Mouse (Mus musculus) hindbrain, embryonic 13.5 days (tissue): ENCODE measurements around the gene Pga5. TPM values are rescaled to one million over a fixed set of nuclear protein-coding genes. Genes with fewer than 3 reads are reported as not detected.
A peak's percentile ranks its signal among the peaks of the same experiment; 100 is the strongest.

Experiments
- ATAC-seq: fragments of 200-750 bp; cut with Nextera tagmentation; 2 replicates; pipeline ENCODE4 v1.8.0; 2017; ENCODE audit warnings: moderate TSS enrichment; ENCODE audit not compliant: low FRiP score
- H3K27ac ChIP-seq: fragments of 300-500 bp; sonication (generic); 2 replicates; pipeline ENCODE4 v1.5.1; 2015; ENCODE audit warnings: inconsistent platforms, mild to moderate bottlenecking, moderate library complexity
- H3K27me3 ChIP-seq: fragments of 300-500 bp; sonication (generic); 2 replicates; pipeline ENCODE4 v1.6.1; 2015; ENCODE audit warnings: mild to moderate bottlenecking, inconsistent platforms
- H3K36me3 ChIP-seq: fragments of 300-500 bp; sonication (generic); 2 replicates; pipeline ENCODE4 v1.6.1; 2015; ENCODE audit warnings: mild to moderate bottlenecking, inconsistent platforms
- H3K4me1 ChIP-seq: fragments of 300-500 bp; sonication (generic); replicated peaks from 2 replicates; pipeline ENCODE4 v1.6.1; 2015; ENCODE audit warnings: inconsistent platforms
- H3K4me2 ChIP-seq: fragments of 300-500 bp; sonication (generic); 2 replicates; pipeline ENCODE4 v1.6.1; 2015; ENCODE audit warnings: inconsistent platforms, mild to moderate bottlenecking, moderate library complexity
- H3K4me3 ChIP-seq: fragments of 300-500 bp; sonication (generic); 2 replicates; pipeline ENCODE4 v1.5.1; 2015; ENCODE audit warnings: mild to moderate bottlenecking, inconsistent platforms
- H3K9ac ChIP-seq: fragments of 300-500 bp; sonication (generic); 2 replicates; pipeline ENCODE4 v1.6.1; 2015; ENCODE audit warnings: mild to moderate bottlenecking, inconsistent platforms
- H3K9me3 ChIP-seq: fragments of 300-500 bp; sonication (generic); 2 replicates; pipeline ENCODE4 v1.6.1; 2016; ENCODE audit warnings: inconsistent platforms
- WGBS: fragments of 180-500 bp; shearing (Covaris S2); methylation state at CpG from one replicate; pipeline ENCODE4 v1.1.7; 2015; 5-methylcytosine and 5-hydroxymethylcytosine counted together
- polyA plus RNA-seq: library from polyadenylated mRNA; unstranded; fragments of >200 nt; fragmentation: Nextera tagmentation; extraction: Ambion mirVana; gene quantifications from 2 replicates; pipeline ENCODE4 v1.2.1, GENCODE M21; 2015

Gene Pga5
- polyA plus RNA-seq, 1 experiment from 2014 or later = not detected

DNA sequence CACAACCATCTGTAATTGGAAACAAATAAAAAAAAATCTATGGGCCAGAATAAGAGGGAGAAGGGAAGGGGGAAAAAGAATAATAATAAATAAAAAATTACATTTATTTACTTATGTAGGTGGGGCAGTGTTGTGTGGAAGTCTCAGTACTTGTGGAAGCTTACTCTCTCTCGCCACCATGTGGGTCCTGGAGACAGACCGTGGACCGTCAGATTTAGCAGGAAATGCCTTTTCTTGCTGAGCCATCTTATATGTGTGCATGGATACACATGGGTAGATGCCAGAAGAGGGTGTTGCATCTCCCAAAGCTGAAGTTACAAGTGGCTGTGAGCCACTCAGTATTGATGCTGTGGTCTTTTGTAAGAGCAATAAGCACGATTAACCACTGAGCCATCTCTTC is 3.7 kb upstream of the Pga5 start:
- no peaks in the 10 kb centered on the region; the same call in 1 of the 2 replicates for H3K4me1 ChIP-seq
- WGBS = 65% methylated on average over 4 of the region's 4 CpGs
- H3K36me3 ChIP-seq = no peaks in the 10 kb centered on the region
- H3K27me3 ChIP-seq = no peaks in the 10 kb centered on the region
- H3K27ac ChIP-seq = no peak overlapping the region
- H3K4me3 ChIP-seq = no peak overlapping the region
- no peaks in the 10 kb centered on the region for H3K9me3 ChIP-seq
- no peak overlapping the region for H3K9ac ChIP-seq
- ATAC-seq = no peak
- H3K4me2 ChIP-seq = no peak overlapping the region

DNA sequence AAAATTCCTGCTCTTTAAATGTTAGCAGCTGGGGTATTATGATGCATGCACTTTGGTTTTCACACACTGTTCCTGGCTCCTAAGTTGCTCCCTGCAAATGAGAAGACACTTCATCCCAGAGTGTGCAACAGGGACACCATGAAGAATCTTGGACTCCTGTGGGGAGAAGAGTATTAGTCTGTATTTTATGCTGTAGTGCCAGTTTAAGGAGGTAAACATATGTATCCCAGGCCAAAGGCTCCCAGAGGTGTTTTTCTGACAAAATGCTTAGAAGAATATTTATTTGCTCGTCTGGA is 849 bp upstream of the Pga5 start:
- H3K9ac ChIP-seq = no peak overlapping the region
- no peak overlapping the region for H3K4me3 ChIP-seq
- no peaks in the 10 kb centered on the region for H3K27me3 ChIP-seq
- WGBS = 85% methylated on average over 1 of the region's 1 CpGs
- ATAC-seq = no peak
- H3K36me3 ChIP-seq = no peaks in the 10 kb centered on the region
- no peaks in the 10 kb centered on the region for H3K9me3 ChIP-seq
- H3K4me2 ChIP-seq = no peak overlapping the region
- no peak overlapping the region for H3K27ac ChIP-seq
- no peaks in the 10 kb centered on the region; the same call in 1 of the 2 replicates for H3K4me1 ChIP-seq

DNA sequence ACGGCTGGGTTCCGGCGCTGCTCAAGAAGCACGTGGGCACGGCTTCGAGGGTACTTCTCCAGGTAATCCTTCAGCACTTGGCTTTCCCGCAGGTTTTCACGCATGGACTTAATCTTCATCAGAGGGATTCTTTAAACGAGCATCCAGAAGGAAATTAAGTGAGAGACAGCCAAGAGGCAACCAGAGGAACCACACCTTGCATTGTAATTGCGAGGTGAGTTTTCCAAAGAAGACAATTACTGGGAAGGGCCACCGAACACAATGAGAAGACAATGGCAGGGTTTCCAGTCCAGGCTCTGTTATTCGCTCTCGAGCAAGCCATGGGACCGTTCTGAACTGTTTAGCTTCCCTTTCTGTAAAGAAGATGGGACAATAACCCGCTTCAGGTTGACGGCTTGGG is 1.2 kb downstream of the Pga5 start:
- Histone ChIP-seq H3K9ac (no peak overlapping the region), H3K4me3 (no peak overlapping the region), H3K27ac (no peak overlapping the region), H3K27me3 (no peaks in the 10 kb centered on the region), H3K4me1 (no peaks in the 10 kb centered on the region; the same call in 1 of the 2 replicates), H3K36me3 (no peaks in the 10 kb centered on the region), H3K9me3 (no peaks in the 10 kb centered on the region), H3K4me2 (no peak overlapping the region)
- ATAC-seq = no peak
- WGBS = 89% methylated on average over 16 of the region's 16 CpGs

DNA sequence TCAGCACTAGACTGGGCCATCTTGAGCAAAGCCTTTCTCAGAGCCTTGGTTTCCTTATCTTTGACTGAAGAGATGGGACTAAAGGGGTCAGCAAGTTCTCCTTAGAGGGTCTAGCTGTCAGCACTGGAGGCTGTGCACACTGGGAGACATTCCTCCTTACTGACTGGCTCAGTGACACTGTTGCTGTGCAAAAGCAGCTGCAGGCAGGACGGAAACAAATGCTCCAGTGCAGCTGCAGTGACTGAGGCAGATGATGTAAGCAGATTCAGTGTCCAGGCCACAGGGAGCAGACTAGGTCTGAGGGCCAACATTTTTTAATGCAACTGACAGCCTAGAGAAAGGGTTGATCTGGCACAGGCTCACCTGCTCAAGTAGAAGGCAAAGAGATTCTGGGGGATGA is 4.6 kb downstream of the Pga5 start:
- Histone ChIP-seq H3K27me3 (no peaks in the 10 kb centered on the region), H3K36me3 (no peaks in the 10 kb centered on the region), H3K4me1 (no peaks in the 10 kb centered on the region), H3K4me2 (no peak overlapping the region), H3K9ac (no peak overlapping the region), H3K27ac (no peak overlapping the region), H3K9me3 (no peaks in the 10 kb centered on the region), H3K4me3 (no peak overlapping the region)
- WGBS = 32% methylated on average over 1 of the region's 1 CpGs
- ATAC-seq = no peak

DNA sequence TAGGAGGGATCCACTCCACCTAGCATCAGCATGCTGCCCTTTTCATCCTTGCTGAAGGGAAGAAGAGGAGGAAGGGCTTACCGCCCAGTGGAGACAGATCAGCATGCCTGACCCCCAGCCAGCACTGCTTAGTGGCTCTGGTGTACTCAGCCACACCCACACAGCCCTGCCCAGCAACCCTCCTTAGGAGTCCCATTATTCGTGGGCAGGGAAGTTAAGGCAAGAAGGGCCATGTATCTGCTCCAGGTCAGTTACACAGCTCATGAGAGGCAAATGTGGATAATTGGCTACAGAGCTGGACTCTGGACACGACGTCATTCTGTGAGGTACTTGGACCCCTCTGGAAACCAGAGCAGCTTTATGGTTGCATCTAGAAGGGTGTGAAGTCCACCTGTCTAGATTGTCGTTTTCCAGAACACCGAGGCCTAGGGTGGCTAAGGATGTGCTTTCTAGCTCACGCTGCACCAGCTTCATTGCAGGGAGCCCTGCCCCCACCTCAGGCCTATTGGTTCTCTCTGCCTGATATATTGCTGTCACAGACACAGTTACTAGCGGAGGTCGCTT is 5.9 kb downstream of the Pga5 start:
- no peak overlapping the region for H3K4me2 ChIP-seq
- H3K27ac ChIP-seq = no peak overlapping the region
- no peaks in the 10 kb centered on the region for H3K27me3 ChIP-seq
- no peak for ATAC-seq
- no peak overlapping the region for H3K4me3 ChIP-seq
- 66% methylated on average over 9 of the region's 9 CpGs for WGBS
- no peak overlapping the region for H3K9ac ChIP-seq
- H3K4me1 ChIP-seq = no peaks in the 10 kb centered on the region
- H3K9me3 ChIP-seq = no peaks in the 10 kb centered on the region
- no peaks in the 10 kb centered on the region for H3K36me3 ChIP-seq

DNA sequence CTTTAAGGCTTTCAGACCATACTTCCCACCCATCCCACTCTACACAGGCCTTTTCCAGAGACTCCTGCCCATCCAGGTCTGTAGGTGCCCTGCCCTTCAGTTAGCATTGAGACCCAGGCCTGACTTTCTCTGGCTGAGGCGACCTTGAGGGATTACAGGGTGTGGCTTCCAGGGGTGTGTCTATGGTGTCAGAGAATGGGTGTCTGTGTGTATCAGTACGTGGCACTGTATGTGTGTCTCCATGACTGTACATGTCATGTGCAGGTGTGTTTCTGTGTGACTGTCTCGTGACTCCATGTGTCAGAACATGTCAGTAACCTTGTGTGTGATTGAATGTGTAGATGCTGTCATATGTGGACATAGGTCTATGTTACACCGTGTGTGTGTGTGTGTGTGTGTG is 6.6 kb downstream of the Pga5 start:
- no peaks in the 10 kb centered on the region for H3K9me3 ChIP-seq
- no peaks in the 10 kb centered on the region for H3K36me3 ChIP-seq
- H3K4me2 ChIP-seq = no peak overlapping the region
- no peaks in the 10 kb centered on the region for H3K4me1 ChIP-seq
- H3K9ac ChIP-seq = no peak overlapping the region
- WGBS = 88% methylated on average over 4 of the region's 4 CpGs
- H3K4me3 ChIP-seq = no peak overlapping the region
- H3K27me3 ChIP-seq = no peaks in the 10 kb centered on the region
- no peak overlapping the region for H3K27ac ChIP-seq
- no peak for ATAC-seq

DNA sequence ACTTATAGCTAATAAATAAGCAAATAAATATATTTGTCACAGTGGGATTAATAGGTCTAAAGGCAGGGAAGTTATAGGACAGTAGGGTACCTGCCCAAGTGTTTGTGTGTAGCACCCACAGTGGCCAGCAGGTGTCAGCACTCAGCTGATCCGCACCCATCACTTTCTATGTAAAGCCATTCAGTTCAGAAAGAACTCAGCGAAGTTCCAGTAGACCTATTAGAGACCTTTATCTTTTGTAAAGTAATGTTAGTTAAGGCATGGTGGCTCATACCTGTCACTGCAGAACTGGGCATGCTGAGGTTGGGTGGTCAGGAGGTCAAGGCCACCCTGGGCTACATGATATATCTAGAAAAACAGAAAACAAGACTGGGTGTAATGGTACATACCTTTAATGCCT is 12.4 kb downstream of the Pga5 start:
- Histone ChIP-seq H3K9me3 (no peaks in the 10 kb centered on the region), H3K27me3 (0 out of 2 replicates have a peak, but pooled peaks cover 4% of the 10 kb centered on the region), H3K4me1 (no peaks in the 10 kb centered on the region), H3K4me3 (no peak overlapping the region), H3K9ac (no peak overlapping the region), H3K27ac (no peak overlapping the region), H3K4me2 (no peak overlapping the region), H3K36me3 (no peaks in the 10 kb centered on the region)
- ATAC-seq = peak; percentile 73
- 15% methylated on average over 2 of the region's 2 CpGs for WGBS

DNA sequence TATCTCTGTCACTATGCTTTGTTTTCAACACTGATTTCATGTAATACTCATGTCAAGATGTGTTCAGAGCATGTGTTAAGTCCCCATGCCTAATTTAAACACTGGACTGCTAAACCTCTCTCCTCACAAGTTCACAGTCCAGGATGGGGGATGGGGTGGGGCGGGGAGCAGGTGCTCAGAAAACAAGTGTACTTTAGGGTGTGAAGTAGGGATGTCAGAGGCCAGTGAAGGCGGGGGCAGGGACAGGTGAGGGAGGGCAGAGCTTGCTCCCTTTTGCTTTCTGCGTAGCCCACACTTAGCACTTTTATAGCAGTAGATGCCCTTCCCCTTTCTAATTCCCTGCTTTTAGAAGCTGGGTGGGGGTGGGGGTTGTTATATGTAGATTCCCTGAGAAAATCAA is 12.8 kb downstream of the Pga5 start:
- Histone ChIP-seq H3K27me3 (0 out of 2 replicates have a peak, but pooled peaks cover 4% of the 10 kb centered on the region), H3K27ac (no peak overlapping the region), H3K4me3 (no peak overlapping the region), H3K4me1 (no peaks in the 10 kb centered on the region), H3K9ac (no peak overlapping the region), H3K36me3 (no peaks in the 10 kb centered on the region), H3K9me3 (no peaks in the 10 kb centered on the region), H3K4me2 (no peak overlapping the region)
- ATAC-seq = 0 out of 2 replicates have a peak, but pooled peaks have one; percentile 19
- WGBS = 63% methylated on average over 3 of the region's 3 CpGs

DNA sequence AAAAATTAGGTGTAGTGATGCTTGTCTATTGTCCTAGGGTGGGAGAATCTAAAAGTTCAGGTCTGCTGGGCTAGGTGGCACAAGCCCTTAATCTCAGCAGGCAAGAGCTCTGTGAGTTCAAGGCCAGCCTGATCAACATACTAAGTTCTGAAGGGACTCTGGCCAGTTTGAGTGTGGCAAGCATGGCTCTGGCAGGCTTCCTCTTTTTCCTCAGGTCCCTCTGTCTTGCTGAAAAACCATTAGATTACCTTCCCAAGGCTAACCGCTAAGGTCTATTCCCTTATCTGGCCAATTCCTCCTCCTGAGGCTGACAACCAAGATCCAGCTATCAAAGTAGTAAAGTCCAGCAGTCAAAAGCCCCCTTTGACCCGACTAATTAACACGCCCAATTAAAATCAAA is 15.2 kb downstream of the Pga5 start:
- Histone ChIP-seq H3K9me3 (no peaks in the 10 kb centered on the region), H3K27me3 (0 out of 2 replicates have a peak, but pooled peaks cover 4% of the 10 kb centered on the region), H3K9ac (no peak overlapping the region), H3K4me3 (no peak overlapping the region), H3K36me3 (no peaks in the 10 kb centered on the region), H3K27ac (no peak overlapping the region), H3K4me2 (no peak overlapping the region), H3K4me1 (no peaks in the 10 kb centered on the region)
- WGBS = 79% methylated on average over 3 of the region's 3 CpGs
- ATAC-seq = no peak

DNA sequence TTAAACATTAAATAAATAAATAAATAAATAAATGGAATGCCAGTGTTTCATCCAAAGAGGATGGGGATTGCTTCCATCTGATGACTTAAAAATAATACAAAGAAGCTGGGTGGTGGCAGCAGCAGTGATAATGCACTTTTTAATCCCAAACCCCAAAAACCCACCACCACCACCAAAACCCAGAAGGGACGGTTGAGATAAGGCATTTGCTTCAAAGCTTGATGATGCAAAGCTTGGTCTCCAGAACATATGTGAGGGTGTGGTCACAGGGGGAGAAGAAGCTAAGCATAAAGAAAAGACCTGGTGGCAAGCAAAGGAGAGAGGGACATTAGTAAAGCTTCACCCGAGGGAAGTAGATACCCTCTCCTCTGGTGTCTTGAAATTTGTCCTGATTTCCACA is 16.0 kb downstream of the Pga5 start:
- H3K27ac ChIP-seq = no peak overlapping the region
- H3K4me3 ChIP-seq = no peak overlapping the region
- no peaks in the 10 kb centered on the region for H3K36me3 ChIP-seq
- WGBS = 85% methylated on average over 2 of the region's 2 CpGs
- no peak overlapping the region for H3K4me2 ChIP-seq
- no peaks in the 10 kb centered on the region for H3K4me1 ChIP-seq
- H3K27me3 ChIP-seq = 0 out of 2 replicates have a peak, but pooled peaks cover 4% of the 10 kb centered on the region
- no peaks in the 10 kb centered on the region for H3K9me3 ChIP-seq
- no peak overlapping the region for H3K9ac ChIP-seq
- ATAC-seq = no peak

DNA sequence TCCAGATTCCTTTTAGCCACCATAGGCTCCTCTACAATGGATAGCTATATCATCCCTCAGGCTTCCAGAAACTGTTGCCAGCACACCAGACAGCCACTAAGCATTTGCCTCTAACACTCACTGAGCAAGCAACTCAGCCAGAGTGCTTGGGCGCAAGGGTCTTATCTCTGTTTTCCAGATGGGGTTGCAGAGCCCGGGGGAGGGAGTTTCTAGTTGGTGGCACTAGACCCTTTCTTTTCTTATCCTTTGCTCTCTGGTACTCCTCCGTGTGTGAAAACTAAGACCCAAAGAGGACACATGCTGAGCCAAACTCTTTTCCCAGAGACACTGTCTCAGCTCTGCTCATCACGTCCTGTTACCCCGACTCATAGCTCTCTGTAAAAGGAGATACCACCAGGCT is 16.5 kb downstream of the Pga5 start:
- H3K4me1 ChIP-seq = no peaks in the 10 kb centered on the region
- 0 out of 2 replicates have a peak, but pooled peaks cover 4% of the 10 kb centered on the region for H3K27me3 ChIP-seq
- no peak for ATAC-seq
- H3K36me3 ChIP-seq = no peaks in the 10 kb centered on the region
- no peaks in the 10 kb centered on the region for H3K9me3 ChIP-seq
- WGBS = 74% methylated on average over 5 of the region's 5 CpGs
- no peak overlapping the region for H3K4me3 ChIP-seq
- no peak overlapping the region for H3K27ac ChIP-seq
- no peak overlapping the region for H3K9ac ChIP-seq
- no peak overlapping the region for H3K4me2 ChIP-seq

DNA sequence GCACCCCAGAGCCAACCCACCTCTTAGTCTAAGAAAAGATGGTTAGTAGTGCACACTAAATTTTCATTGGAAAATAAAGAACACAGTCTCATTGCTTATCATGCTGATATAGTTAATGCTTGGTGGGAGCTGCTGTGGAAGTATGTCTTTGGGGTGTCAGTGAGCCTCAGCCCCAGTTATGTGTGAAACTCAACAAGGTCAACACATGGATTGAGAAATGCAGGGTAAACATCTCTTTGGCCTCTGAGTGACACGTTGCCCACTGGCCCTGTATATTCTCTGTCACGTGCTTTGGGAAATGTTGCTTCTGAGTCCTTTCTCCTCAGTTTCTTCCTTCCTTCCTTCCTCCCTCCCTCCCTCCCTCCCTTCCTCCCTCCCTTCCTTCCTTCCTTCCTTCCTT is 19.5 kb downstream of the Pga5 start:
- H3K4me2 ChIP-seq = no peak overlapping the region
- H3K4me3 ChIP-seq = no peak overlapping the region
- no peaks in the 10 kb centered on the region for H3K36me3 ChIP-seq
- ATAC-seq = no peak
- no peaks in the 10 kb centered on the region for H3K9me3 ChIP-seq
- 83% methylated on average over 2 of the region's 2 CpGs for WGBS
- no peak overlapping the region for H3K27ac ChIP-seq
- no peaks in the 10 kb centered on the region for H3K27me3 ChIP-seq
- no peak overlapping the region for H3K9ac ChIP-seq
- no peaks in the 10 kb centered on the region for H3K4me1 ChIP-seq

DNA sequence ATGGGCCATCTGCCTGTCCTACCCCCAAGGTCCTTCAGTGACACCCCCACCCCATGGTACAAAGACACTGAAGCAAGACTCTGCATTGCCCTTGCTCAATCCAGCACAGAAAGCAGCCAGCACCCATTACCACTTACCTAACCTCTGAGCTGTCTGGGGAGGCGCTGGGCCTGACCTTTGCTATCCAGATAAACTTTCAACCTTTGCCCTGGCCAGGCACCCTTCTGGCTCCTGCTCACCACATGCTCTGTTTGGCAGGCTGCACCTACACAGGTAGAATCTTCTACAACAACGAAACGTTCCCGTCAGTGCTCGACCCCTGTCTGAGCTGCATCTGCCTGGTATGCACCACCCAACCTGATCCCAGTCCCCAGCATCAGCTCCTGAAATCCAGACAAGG is 20.1 kb downstream of the Pga5 start:
- no peak overlapping the region for H3K27ac ChIP-seq
- no peak overlapping the region for H3K9ac ChIP-seq
- H3K9me3 ChIP-seq = no peaks in the 10 kb centered on the region
- no peaks in the 10 kb centered on the region for H3K4me1 ChIP-seq
- no peak for ATAC-seq
- H3K4me3 ChIP-seq = no peak overlapping the region
- H3K27me3 ChIP-seq = no peaks in the 10 kb centered on the region
- no peak overlapping the region for H3K4me2 ChIP-seq
- 92% methylated on average over 5 of the region's 5 CpGs for WGBS
- no peaks in the 10 kb centered on the region for H3K36me3 ChIP-seq
